Mouse (Mus musculus) stomach, postnatal 0 days (tissue): ENCODE data around the gene Gm11549.

Experiments
- CTCF ChIP-seq: IDR thresholded peaks from 2 replicates; pipeline ENCODE4 v1.5.1; 2016; ENCODE audit warnings: antibody characterized with exemption, low read depth, mild to moderate bottlenecking, moderate library complexity
- EP300 ChIP-seq: optimal IDR thresholded peaks from 2 replicates; pipeline ENCODE3; 2016; ENCODE audit warnings: antibody characterized with exemption

GRCm38 (mm10) chr3:36496273-36496672, 25.3 kb downstream of the Gm11549 start:
- TF ChIP-seq CTCF: no peak
- no peak for TF ChIP-seq EP300
